Mouse (Mus musculus) kidney, embryonic 16.5 days (tissue): ENCODE results near the gene Srms. TPM values are rescaled to one million over a fixed set of nuclear protein-coding genes. Genes with fewer than 3 reads are reported as not detected.
"Not testable (repeated sequence)": the region's sequence is repeated elsewhere in the genome, so short reads cannot be mapped to it uniquely, and the experiment has no call there.

Experiments
- ATAC-seq: fragments of 200-750 bp; cut with Nextera tagmentation; 2 replicates; pipeline ENCODE4 v1.8.0; 2017; ENCODE audit warnings: moderate TSS enrichment; ENCODE audit not compliant: low FRiP score, low TSS enrichment
- H3K27ac ChIP-seq: fragments of 300-500 bp; sonication (generic); 2 replicates; pipeline ENCODE4 v1.5.1; 2014; ENCODE audit warnings: low read length
- H3K27me3 ChIP-seq: fragments of 300-500 bp; sonication (generic); 2 replicates; pipeline ENCODE4 v1.6.1; 2014; ENCODE audit warnings: low read length, control low read depth, mixed read lengths; ENCODE audit not compliant: insufficient read depth
- H3K36me3 ChIP-seq: fragments of 300-500 bp; sonication (generic); 2 replicates; pipeline ENCODE4 v1.6.1; 2014; ENCODE audit warnings: low read length, control low read depth, mixed read lengths; ENCODE audit not compliant: insufficient read depth
- H3K4me1 ChIP-seq: fragments of 300-500 bp; sonication (generic); 2 replicates; pipeline ENCODE4 v1.6.1; 2014; ENCODE audit warnings: low read length, control low read depth, mixed read lengths; ENCODE audit not compliant: insufficient read depth
- H3K4me2 ChIP-seq: fragments of 300-500 bp; sonication (generic); replicated peaks from 2 replicates; pipeline ENCODE4 v1.6.1; 2014; ENCODE audit warnings: low read depth, low read length
- H3K4me3 ChIP-seq: fragments of 300-500 bp; sonication (generic); 2 replicates; pipeline ENCODE4 v1.5.1; 2014; ENCODE audit warnings: mild to moderate bottlenecking, low read length
- H3K9ac ChIP-seq: fragments of 300-500 bp; sonication (generic); replicated peaks from 2 replicates; pipeline ENCODE4 v1.6.1; 2014; ENCODE audit warnings: low read length
- H3K9me3 ChIP-seq: fragments of 300-500 bp; sonication (generic); 2 replicates; pipeline ENCODE4 v1.6.1; 2016; ENCODE audit warnings: low read length, control low read depth
- WGBS: fragments of 180-500 bp; shearing (Covaris S2); extraction: QIAGEN DNeasy Blood & Tissue Kit; methylation state at CpG from one replicate; pipeline ENCODE4 v1.1.7; 2014; 5-methylcytosine and 5-hydroxymethylcytosine counted together
- polyA plus RNA-seq: library from polyadenylated mRNA; unstranded; fragments of >200 nt; fragmentation: Nextera tagmentation; extraction: Ambion mirVana; gene quantifications from 2 replicates; pipeline ENCODE4 v1.2.1, GENCODE M21; 2015

Gene Srms
- polyA plus RNA-seq, 1 experiment from 2014 or later = 0.25 TPM

DNA sequence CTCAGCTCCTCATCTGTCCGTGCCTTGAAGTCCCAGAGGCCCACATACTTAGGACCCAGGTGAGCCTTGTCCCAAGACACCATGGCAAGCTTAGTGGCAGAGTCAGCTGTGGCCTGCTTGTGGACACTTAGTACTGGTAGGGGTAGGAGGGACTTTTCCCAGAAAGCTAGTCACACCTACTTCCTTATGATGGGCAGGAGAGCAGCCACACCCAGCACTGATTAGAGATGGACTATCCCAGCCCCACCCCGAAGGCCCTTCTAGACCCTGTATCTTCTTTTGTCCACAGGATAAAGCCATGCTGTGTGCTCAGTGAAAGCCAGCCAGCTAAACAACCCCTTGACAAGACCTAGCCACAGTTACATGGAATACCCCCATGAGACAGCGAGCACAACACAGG, 10.6 kb downstream of the Srms start, which contains the start of gene Ptk6:
Ptk6 (minus strand) TSS at position 368 of the 400 bp plus-strand sequence.
- ATAC-seq = no peak
- no peaks in the 10 kb centered on the region for H3K27me3 ChIP-seq
- no peak within 1 kb of the TSS for H3K4me2 ChIP-seq
- H3K9me3 ChIP-seq = no peaks in the 10 kb centered on the region
- 88% methylated on average over 3 of the region's 3 CpGs for WGBS
- H3K36me3 ChIP-seq = no peaks in the 10 kb centered on the region
- no peaks in the 10 kb centered on the region for H3K4me1 ChIP-seq
- no peak within 1 kb of the TSS for H3K27ac ChIP-seq
- H3K4me3 ChIP-seq = no peak within 1 kb of the TSS
- H3K9ac ChIP-seq = no peak within 1 kb of the TSS

DNA sequence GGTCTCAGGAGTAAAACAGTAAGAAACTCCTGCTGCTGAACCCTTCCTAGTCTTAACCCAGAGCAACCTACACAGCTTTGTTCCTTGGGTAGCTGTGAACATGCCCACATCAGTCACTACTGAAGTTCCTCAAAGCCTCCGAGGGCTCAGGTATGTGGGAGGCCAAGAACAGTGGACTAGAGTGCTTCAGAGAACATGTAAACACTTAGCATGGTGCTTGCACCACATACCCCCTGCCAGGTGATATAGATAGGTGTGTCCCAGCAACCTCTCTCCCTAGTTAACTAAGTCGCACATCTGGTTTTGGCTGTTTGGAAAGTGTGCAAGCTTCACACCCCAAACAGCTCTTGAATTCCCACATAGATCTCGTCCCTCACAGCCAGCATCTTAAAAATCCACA, 11.4 kb downstream of the Srms start:
- H3K36me3 ChIP-seq = no peaks in the 10 kb centered on the region
- H3K4me3 ChIP-seq = no peak overlapping the region
- no peak for ATAC-seq
- H3K9me3 ChIP-seq = no peaks in the 10 kb centered on the region
- no peak overlapping the region for H3K4me2 ChIP-seq
- WGBS = 64% methylated on average over 3 of the region's 3 CpGs
- H3K27ac ChIP-seq = no peak overlapping the region
- no peak overlapping the region for H3K9ac ChIP-seq
- H3K4me1 ChIP-seq = no peaks in the 10 kb centered on the region
- H3K27me3 ChIP-seq = no peaks in the 10 kb centered on the region

DNA sequence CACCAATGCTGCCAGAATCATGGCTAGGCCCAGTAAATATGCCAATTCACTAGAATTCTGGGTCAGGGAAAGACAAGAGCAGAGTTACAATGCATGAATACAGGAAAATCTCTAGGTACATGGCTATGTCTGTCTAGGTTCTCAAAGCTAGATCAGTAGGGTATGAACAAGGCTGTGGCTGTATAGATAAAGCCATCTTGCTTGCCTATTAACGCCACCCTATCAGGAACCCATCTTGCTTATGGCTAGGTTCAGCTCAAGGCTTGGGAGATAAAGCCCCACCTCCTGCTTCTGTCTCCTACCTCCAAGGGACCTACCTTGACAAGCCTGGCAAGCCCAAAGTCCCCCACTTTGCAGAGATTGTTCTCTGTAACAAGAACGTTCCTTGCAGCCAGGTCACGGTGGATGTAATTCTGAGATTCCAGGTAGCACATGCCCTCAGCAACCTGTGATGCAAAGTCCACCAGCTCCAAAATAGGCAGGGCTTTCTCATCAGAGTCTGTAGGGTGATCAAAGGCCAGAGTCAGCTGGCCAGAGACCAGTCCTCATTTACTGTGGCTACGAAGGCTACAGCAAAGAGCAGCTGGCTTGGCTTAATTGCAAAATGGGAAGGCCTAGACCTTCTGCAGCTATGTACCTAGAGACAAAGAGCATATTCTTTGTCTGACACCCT, 16.2 kb downstream of the Srms start:
- H3K27ac ChIP-seq = no peak overlapping the region
- no peak for ATAC-seq
- H3K4me1 ChIP-seq = no peaks in the 10 kb centered on the region
- H3K27me3 ChIP-seq = no peaks in the 10 kb centered on the region
- no peak overlapping the region for H3K4me2 ChIP-seq
- WGBS = 95% methylated on average over 4 of the region's 4 CpGs
- no peaks in the 10 kb centered on the region for H3K9me3 ChIP-seq
- no peak overlapping the region for H3K4me3 ChIP-seq
- no peak overlapping the region for H3K9ac ChIP-seq
- no peaks in the 10 kb centered on the region for H3K36me3 ChIP-seq

DNA sequence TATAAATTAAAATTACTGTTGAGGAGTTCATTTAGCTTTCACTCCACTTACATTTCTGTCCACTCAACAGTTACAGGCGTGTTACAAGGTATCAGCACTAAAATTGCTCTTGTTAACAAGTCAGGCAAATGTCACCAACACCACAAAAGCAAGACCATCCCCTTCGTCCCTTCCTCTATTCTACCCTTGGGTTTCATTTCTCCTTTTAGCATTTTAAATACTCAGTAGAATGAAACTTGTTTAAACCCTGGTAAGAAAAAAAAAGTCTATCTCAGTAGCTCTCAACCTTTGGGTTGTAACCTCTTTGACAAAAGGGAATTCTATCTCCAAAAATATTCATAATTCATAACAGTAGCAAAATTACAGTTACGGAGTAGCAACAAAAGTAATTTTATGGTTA, 19.9 kb downstream of the Srms start:
- H3K9ac ChIP-seq = no peak overlapping the region
- H3K4me3 ChIP-seq = no peak overlapping the region
- H3K27me3 ChIP-seq = no peaks in the 10 kb centered on the region
- H3K36me3 ChIP-seq = peaks cover 6% of the 10 kb centered on the region; the same call in 1 of the 2 replicates
- 81% methylated on average over 3 of the region's 3 CpGs for WGBS
- H3K9me3 ChIP-seq = no peaks in the 10 kb centered on the region
- no peak overlapping the region for H3K27ac ChIP-seq
- no peak for ATAC-seq
- H3K4me2 ChIP-seq = no peak overlapping the region
- peaks cover 7% of the 10 kb centered on the region for H3K4me1 ChIP-seq

DNA sequence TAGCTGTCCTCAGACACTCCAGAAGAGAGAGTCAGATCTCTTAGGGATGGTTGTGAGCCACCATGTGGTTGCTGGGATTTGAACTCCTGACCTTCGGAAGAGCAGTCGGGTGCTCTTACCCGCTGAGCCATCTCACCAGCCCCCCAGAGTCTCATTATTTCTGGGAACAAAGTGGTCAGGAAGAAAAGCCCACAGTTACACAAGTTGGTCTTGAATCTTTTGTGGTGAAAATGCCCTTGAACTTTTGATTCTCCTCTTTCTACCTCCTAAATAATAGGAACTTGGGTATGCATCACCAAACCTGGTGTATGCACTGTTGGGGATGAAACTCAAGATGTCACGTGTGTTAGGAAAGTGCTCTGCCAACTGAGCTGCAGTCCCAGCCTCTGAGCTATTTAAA, 21.0 kb downstream of the Srms start:
- peaks cover 6% of the 10 kb centered on the region; the same call in 1 of the 2 replicates for H3K36me3 ChIP-seq
- no peaks in the 10 kb centered on the region for H3K9me3 ChIP-seq
- H3K4me3 ChIP-seq = no peak overlapping the region
- H3K27me3 ChIP-seq = no peaks in the 10 kb centered on the region
- H3K27ac ChIP-seq = no peak overlapping the region
- no peak overlapping the region for H3K4me2 ChIP-seq
- ATAC-seq = no peak
- whole genome bisulfite sequencing = 70% methylated on average over 4 of the region's 4 CpGs
- H3K4me1 ChIP-seq = peaks cover 7% of the 10 kb centered on the region
- H3K9ac ChIP-seq = no peak overlapping the region

DNA sequence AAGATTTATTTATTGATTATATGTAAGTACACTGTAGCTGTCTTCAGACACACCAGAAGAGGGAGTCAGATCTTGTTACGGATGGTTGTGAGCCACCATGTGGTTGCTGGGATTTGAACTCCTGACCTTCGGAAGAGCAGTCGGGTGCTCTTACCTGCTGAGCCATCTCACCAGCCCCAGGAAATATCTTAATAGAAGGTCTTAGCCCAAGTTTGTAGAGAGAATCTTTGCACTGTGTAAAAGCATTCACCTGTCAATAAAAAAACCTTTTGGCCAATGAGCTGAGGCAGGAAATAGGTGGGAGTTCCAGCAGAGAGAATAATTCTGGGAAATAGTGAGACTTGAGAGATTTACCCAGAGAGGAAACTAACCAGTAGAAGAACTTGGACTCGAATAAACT, 21.6 kb downstream of the Srms start:
- not testable (repeated sequence) for H3K9me3 ChIP-seq, H3K4me2 ChIP-seq, ATAC-seq, H3K27ac ChIP-seq, H3K9ac ChIP-seq, H3K27me3 ChIP-seq, H3K4me1 ChIP-seq, H3K36me3 ChIP-seq, H3K4me3 ChIP-seq
- 74% methylated on average over 3 of the region's 4 CpGs for WGBS

DNA sequence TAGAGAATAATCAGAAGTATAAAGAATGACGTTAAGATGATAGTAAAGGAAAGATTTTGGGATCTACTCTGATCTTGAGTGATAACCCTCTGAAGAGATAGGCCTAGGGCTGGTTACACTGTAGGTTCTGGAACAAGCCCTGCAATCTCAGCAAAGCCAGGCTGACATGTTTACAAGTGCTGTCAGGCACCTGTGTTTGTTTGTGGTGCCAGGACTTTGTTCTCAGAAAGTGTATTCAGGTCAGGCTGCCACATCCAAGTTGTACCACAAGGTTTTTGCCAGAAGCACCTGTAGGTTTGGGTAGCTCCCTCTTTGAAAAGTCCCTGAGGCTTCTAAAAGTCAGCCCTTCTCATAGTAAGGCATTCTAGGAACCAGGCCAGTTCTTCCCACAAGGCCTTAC, 23.7 kb downstream of the Srms start:
- no peak overlapping the region for H3K4me2 ChIP-seq
- H3K9ac ChIP-seq = no peak overlapping the region
- H3K9me3 ChIP-seq = no peaks in the 10 kb centered on the region
- H3K4me3 ChIP-seq = no peak overlapping the region
- no peak for ATAC-seq
- H3K4me1 ChIP-seq = peaks cover 7% of the 10 kb centered on the region
- H3K36me3 ChIP-seq = peaks cover 6% of the 10 kb centered on the region; the same call in 1 of the 2 replicates
- no peak overlapping the region for H3K27ac ChIP-seq
- 84% methylated on average over 1 of the region's 1 CpGs for WGBS
- H3K27me3 ChIP-seq = no peaks in the 10 kb centered on the region

DNA sequence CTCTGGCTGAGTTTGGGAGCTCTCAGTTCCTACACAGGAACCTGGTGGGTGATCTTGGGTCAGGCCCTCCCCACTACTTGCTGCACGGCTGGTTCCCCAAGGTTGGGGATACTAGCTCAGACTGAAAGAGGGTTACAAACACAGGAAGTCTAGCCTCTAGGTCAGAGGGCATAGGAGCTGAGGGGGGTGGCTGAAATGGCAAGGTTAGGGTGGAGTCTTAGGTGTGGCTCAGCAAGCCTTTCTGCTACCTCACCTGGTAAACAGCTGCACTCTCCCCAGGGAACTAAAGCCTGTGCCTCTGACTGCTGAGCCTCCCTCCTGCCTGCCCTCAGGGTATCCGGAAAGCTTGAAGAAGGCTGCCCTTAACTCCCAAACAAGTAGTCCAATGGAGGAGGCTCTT, 24.3 kb downstream of the Srms start:
- H3K9me3 ChIP-seq = no peaks in the 10 kb centered on the region
- WGBS = 60% methylated on average over 2 of the region's 2 CpGs
- H3K27me3 ChIP-seq = no peaks in the 10 kb centered on the region
- no peak for ATAC-seq
- peaks cover 7% of the 10 kb centered on the region for H3K4me1 ChIP-seq
- peak overlapping the region; percentile 71 for H3K4me3 ChIP-seq
- peaks cover 6% of the 10 kb centered on the region; the same call in 1 of the 2 replicates for H3K36me3 ChIP-seq
- H3K4me2 ChIP-seq = peak overlapping the region; percentile 91
- H3K27ac ChIP-seq = peak overlapping the region; percentile 90
- peak overlapping the region; percentile 55 for H3K9ac ChIP-seq

DNA sequence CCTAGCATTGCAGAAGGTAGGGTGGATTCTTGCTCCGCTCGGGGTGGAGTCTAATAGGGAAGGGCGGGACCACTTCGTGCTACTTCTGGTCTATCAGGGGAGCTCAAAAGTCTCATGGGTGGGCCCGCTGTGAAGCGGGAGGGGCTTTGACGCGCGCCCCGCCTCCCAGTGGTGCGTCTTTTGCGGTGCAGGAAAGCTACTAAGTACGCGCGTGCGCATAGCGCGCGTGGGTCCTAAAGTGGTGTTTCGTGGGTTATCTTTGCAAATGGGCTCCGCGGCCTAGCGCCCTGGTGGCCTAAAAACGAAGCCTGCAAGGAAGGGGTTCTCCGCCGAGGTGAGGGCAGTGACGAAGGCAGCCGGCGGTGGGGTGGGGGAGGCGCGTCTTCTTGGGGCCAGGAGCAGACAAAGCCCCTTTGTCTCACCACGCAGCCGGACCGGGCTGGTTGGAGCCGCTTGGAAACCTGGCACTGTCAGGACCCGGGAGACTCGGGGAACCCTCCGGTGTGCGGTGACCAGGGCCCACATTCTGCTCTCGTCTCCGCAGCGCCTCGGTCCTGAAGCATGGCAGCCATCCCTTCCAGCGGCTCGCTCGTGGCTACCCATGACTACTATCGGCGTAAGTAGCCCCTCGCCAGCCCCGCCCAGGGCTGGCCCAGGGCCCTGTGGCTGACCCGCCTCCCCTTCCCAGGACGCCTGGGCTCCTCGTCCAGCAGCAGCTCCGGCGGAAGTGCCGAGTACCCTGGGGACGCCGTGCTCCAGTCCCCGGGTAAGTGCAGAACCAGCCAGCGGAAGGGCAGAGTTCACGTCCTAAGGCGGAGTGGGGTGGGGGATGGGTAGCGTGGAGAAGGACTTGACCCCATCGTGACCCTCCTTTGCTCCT, 25.6 kb downstream of the Srms start, which contains the start of gene Ppdpf:
Ppdpf (plus strand) TSS at position 127 of the 880 bp plus-strand sequence.
- Histone ChIP-seq H3K27ac (peak within 1 kb of the TSS; percentile 90), H3K36me3 (peaks cover 6% of the 10 kb centered on the region; the same call in 1 of the 2 replicates), H3K4me2 (peak within 1 kb of the TSS; percentile 91), H3K9ac (peak within 1 kb of the TSS; percentile 86), H3K4me3 (peak within 1 kb of the TSS; percentile 71), H3K4me1 (peaks cover 7% of the 10 kb centered on the region), H3K9me3 (no peaks in the 10 kb centered on the region), H3K27me3 (no peaks in the 10 kb centered on the region)
- ATAC-seq = peak; percentile 97
- under 1% methylated on average over 63 of the region's 64 CpGs for WGBS

DNA sequence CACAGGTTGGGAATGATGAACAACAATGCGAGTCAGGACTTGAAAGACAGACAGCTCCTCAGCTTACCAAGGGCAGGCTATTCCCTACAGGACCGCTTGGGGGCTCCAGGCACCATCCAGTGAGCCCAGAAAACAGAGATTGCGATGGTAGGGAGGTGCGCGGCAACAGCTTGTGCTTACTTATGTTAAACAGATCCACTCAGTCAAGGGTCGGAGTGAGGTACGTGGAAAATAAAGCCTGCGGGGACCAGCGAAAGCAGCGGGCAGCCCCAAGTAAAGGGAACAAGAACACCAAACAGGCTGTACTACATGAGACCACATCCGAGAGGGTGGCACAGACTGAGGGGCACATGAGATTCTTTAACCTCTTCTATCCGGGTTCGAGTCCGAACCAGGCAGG, 26.4 kb downstream of the Srms start:
- Histone ChIP-seq H3K9ac (peak overlapping the region; percentile 86), H3K4me1 (peaks cover 7% of the 10 kb centered on the region), H3K4me3 (peak overlapping the region; percentile 71), H3K36me3 (peaks cover 6% of the 10 kb centered on the region; the same call in 1 of the 2 replicates), H3K4me2 (peak overlapping the region; percentile 91), H3K27ac (peak overlapping the region; percentile 90), H3K27me3 (no peaks in the 10 kb centered on the region), H3K9me3 (no peaks in the 10 kb centered on the region)
- peak; percentile 87 for ATAC-seq
- WGBS = 0% methylated on average over 14 of the region's 14 CpGs
